Mouse (Mus musculus): ENCODE data around the gene Xylt1. TPM values are rescaled to one million over a fixed set of nuclear protein-coding genes. Genes with fewer than 3 reads are reported as not detected.

The Xylt1 gene
- total RNA-seq, 2 experiments from 2014 or later = 1.7 to 5.4 TPM

DNA sequence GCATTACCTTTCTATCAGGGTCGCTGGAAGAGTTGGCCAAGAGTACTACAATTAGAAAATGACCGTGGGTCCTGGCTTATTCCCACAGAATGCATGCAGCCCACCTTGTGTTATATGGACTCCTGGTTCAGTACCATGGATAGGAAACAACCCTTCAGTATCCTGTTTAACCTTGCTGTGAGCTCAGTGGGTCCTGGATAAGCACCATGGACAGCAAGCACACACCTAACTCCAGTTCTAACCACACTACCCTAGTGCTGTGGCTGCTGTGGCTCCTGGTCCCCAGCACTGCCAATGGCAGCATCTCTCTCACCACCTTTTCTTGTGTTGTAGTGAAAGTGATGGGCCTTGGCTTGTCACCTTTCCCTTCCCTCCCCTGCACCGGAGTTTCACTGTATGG is 255.9 kb downstream of the Xylt1 start:
- no peak for ATAC-seq (replicated peaks; ENCODE audit: low FRiP score, poor library complexity, severe bottlenecking)

DNA sequence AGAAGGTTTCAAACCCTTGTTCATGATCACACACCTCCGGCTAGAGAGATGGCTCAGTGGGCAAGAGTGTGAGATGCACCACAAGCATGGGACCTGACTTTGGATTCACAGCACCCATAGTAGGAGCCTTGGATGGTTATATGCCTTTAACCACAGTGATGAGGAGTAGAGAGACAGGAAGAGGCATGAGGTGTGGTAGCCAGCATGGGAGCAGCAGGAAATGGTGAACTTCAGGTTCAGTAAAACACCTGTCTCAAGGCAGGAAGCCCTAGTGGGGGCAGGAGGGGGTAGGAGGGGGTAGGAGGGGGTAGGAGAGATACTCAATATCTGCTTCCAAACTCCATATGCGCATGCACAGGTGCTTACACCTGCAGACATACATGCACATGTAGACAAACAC is 257.2 kb downstream of the Xylt1 start:
- no peak for ATAC-seq (replicated peaks; ENCODE audit: low FRiP score, poor library complexity, severe bottlenecking)

DNA sequence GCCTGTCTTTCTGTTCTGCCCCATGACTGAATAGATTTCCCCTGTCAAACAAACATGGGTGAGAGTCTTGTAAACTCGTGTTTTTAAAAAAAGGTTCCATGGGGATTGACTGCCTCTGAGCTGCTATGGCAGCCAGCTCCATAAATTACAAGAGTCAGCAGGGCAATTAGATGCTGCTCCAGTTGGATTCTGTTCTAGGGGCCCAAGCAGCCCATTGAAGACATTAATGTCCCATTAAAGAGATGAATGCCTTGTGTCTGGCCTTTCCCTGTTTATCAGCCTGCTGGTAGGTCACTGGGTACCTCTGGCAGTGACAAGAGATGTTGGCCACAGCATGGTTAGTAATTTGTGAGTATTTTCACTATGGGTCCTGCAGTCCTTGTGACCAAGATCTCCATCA is 271.9 kb downstream of the Xylt1 start:
- no peak for ATAC-seq (replicated peaks; ENCODE audit: low FRiP score, poor library complexity, severe bottlenecking)

- ATAC-seq (replicated peaks; ENCODE audit: low FRiP score, poor library complexity, severe bottlenecking) = no peak
Measured at GRCm38 (mm10) chr7:117655732-117656131, 275.0 kb downstream of the Xylt1 start.

DNA sequence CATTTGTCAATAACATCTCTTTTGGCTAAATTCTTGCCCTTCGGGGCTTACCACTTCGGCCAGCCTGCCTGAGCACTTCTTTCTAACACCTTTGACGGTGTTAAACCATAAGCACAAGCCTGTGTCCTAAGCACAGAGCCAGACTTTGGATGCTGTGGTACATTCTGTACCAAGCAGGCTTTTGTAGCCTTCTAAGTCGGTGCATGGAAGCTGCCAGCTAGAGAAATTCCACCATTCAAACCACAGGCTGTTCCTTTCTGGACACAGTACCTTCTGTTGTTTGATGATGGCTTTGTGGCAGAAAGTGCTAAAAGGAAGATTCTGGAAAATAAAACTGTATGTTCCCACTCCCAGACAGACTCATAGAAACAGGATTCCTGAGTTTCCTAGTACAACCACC is 277.4 kb downstream of the Xylt1 start:
- ATAC-seq (replicated peaks; ENCODE audit: low FRiP score, poor library complexity, severe bottlenecking) = no peak

DNA sequence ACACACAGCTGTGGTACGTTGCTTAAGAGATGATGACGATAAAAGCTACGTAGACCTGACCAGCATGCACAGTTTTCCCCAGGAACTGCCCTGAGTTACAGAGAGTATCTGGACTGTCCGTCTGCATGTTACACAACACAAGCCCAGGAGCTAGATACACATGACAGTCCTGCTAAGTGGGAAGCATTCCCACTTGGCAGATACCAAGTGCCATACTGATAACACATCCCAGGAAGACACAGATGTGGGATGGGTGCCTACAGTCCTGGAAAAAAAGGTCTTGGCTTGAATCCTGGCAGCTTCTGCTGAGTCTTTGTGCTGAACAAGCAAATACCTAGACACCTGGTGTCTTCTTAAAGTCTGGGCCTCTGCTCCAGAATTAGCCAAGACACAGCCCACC is 278.0 kb downstream of the Xylt1 start:
- no peak for ATAC-seq (replicated peaks; ENCODE audit: low FRiP score, poor library complexity, severe bottlenecking)

DNA sequence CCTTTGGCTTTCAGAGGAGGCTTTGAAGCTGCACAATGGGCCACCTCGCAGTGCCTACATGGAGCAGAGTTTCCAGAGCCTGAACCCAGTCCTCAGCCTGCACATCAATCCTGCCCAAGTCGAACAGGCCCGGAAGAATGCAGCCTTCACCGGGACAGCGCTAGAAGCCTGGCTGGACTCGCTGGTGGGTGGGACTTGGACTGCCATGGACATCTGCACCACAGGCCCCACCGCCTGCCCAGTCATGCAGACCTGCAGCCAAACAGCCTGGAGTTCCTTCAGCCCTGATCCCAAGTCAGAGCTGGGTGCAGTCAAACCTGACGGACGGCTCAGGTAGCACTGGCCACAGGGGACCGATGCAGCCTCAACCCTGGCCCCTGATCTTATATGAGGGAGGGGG is 286.5 kb downstream of the Xylt1 start:
- no peak for ATAC-seq (replicated peaks; ENCODE audit: low FRiP score, poor library complexity, severe bottlenecking)

GRCm38 (mm10) chr7:117668226-117668625 is 287.4 kb downstream of the Xylt1 start:
- no peak for ATAC-seq (replicated peaks; ENCODE audit: low FRiP score, poor library complexity, severe bottlenecking)

- no peak for ATAC-seq (replicated peaks; ENCODE audit: low FRiP score, poor library complexity, severe bottlenecking)
Measured at GRCm38 (mm10) chr7:117672121-117672591, 291.4 kb downstream of the Xylt1 start.

DNA sequence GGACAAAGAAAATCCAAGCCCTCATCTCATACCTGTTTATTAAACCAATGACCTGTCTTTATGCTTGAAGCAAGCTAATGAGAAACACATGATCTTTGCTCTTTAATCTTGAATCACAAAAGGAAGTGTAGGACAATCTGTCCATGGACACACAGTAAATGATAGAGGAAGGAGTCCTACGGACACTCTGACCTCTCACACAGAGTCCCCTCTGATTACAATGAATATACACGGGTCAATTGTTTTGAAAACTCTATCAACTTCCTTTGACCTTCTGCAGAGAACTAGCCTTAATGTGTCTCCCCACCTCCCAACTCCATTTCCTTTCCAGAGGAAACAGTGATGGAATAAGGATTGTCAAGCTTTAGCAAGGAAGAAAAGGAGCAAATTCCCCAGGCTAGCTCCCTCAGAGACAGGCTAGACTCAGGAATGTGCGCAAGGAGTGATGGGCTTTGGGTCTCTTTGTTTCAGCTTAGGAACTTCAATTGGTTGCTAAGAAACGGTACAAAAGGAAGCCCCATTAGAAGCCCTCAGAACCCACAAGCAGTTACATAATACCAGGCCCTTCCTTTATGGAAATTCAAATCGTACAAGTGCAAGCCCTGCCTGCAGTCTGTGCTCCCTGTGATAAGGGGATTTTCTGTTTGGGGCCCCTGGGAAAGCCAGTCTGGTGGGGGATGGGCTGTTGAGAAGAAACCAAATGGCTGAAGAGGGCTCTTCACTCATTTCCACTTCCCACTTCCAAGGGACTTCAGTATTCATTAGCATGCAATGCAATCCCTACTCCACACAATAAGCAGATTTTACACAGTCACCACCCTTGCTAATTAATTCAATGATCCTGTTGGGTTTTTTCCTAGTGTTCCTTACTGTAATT is 305.6 kb downstream of the Xylt1 start:
- ATAC-seq (replicated peaks; ENCODE audit: low FRiP score, poor library complexity, severe bottlenecking) = no peak

DNA sequence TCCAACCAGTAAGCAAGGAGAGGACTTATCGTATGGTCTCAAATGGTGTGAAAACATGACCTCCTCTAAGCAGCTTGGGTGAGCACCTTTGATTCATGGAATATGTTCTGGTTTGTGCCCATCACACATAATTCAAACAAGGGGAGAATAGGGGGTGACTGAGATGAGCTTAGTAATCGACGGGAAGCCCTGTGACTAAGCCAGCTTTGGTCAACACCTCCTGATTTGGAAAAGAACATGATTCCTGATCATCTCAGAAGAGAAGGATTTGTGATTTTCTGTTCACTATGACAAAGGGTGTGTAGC is 306.2 kb downstream of the Xylt1 start:
- ATAC-seq (replicated peaks; ENCODE audit: low FRiP score, poor library complexity, severe bottlenecking) = no peak

- ATAC-seq (replicated peaks; ENCODE audit: low FRiP score, poor library complexity, severe bottlenecking) = no peak
Measured at GRCm38 (mm10) chr7:117695612-117696011, 314.8 kb downstream of the Xylt1 start.

DNA sequence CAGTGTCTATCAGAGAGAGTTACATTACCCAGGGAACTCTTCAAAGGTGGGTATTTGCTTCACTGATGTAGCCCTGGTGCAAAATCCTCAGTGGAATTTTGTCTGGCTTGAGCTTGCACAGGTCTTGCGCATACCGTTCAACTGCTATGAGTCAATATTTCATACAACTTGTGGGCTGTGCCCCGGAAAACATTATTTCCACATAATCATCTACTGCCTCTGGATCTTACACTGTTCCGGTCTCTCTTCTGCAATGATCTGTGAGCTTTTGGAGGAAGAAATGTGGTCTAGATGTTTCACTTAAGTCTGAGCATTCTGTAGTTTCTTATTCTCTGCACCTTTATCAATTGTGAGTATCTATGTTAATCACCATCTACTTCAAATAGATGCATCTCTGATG is 316.9 kb downstream of the Xylt1 start:
- no peak for ATAC-seq (replicated peaks; ENCODE audit: low FRiP score, poor library complexity, severe bottlenecking)

- no peak for ATAC-seq (replicated peaks; ENCODE audit: low FRiP score, poor library complexity, severe bottlenecking)
Measured at GRCm38 (mm10) chr7:117698551-117699114, 317.9 kb downstream of the Xylt1 start.

GRCm38 (mm10) chr7:117699343-117699985 is 318.7 kb downstream of the Xylt1 start:
- no peak for ATAC-seq (replicated peaks; ENCODE audit: low FRiP score, poor library complexity, severe bottlenecking)

GRCm38 (mm10) chr7:117700066-117700465 is 319.3 kb downstream of the Xylt1 start:
- no peak for ATAC-seq (replicated peaks; ENCODE audit: low FRiP score, poor library complexity, severe bottlenecking)

DNA sequence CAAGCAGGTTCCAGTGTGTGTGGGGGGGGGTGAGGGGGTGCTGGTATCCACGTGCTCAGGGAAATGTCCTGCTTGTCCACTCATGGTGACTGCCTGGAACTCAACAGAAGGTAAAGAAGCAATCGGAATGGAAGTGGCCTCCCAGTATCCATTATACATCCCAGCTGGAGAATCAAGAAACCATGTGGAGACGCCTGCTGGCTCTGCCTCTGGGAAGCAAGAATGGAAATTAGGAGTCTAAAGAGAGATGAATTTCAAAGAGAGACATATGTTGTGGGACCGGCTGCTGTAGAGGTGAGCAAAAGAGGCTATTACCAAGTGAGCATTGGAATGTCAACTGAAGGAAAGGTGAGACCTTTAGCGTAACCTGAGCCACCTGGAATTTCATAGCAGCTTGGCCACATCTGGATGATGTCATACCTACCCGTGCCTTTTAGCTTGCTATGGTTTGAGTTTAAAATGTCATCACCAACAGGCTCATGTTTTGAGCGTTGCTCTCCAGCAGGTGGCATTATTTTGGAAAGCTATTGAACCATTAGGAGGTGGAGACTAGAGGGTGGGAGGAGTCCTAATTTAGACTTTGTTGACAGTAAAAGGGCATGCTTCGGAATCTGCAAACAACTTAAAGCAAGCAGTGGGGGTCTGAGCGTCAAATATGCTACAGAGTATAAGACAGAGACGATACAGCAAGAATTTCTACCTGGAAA is 329.3 kb downstream of the Xylt1 start:
- no peak for ATAC-seq (replicated peaks; ENCODE audit: low FRiP score, poor library complexity, severe bottlenecking)

GRCm38 (mm10) chr7:117716876-117717408 is 336.2 kb downstream of the Xylt1 start:
- ATAC-seq (replicated peaks; ENCODE audit: low FRiP score, poor library complexity, severe bottlenecking) = no peak

GRCm38 (mm10) chr7:117720426-117720825 is 339.6 kb downstream of the Xylt1 start:
- ATAC-seq (replicated peaks; ENCODE audit: low FRiP score, poor library complexity, severe bottlenecking) = no peak

Measured in erythroid progenitor cell, adult 5-6 weeks (primary cell).